Mouse (Mus musculus) bone marrow macrophage, adult 2 months (primary cell): ENCODE measurements at regions not wholly inside any gene's neighbourhood (a gene's known extent, or its start where the extent isn't known, plus 50 kb on each side); places are given as distances from the start of the nearest gene placed in this dataset.

Experiments
- H3K27ac ChIP-seq: 2 replicates; pipeline ENCODE4 v1.5.1; 2012; ENCODE audit warnings: low read depth, low read length; ENCODE audit not compliant: insufficient read depth
- H3K4me1 ChIP-seq: 2 replicates; pipeline ENCODE4 v1.6.1; 2012; ENCODE audit warnings: low read length; ENCODE audit not compliant: control insufficient read depth, insufficient read depth
- H3K4me3 ChIP-seq: 2 replicates; pipeline ENCODE4 v1.5.1; 2012; ENCODE audit warnings: mild to moderate bottlenecking, low read length, moderate library complexity; ENCODE audit not compliant: insufficient read depth
- CTCF ChIP-seq: IDR thresholded peaks from 2 replicates; pipeline ENCODE4 v1.5.1; 2012; ENCODE audit warnings: low read depth, mild to moderate bottlenecking, low read length, moderate library complexity
- POLR2A ChIP-seq: IDR thresholded peaks from 2 replicates; pipeline ENCODE4 v1.6.1; 2012; ENCODE audit warnings: mild to moderate bottlenecking, low read depth, low read length, borderline replicate concordance

DNA sequence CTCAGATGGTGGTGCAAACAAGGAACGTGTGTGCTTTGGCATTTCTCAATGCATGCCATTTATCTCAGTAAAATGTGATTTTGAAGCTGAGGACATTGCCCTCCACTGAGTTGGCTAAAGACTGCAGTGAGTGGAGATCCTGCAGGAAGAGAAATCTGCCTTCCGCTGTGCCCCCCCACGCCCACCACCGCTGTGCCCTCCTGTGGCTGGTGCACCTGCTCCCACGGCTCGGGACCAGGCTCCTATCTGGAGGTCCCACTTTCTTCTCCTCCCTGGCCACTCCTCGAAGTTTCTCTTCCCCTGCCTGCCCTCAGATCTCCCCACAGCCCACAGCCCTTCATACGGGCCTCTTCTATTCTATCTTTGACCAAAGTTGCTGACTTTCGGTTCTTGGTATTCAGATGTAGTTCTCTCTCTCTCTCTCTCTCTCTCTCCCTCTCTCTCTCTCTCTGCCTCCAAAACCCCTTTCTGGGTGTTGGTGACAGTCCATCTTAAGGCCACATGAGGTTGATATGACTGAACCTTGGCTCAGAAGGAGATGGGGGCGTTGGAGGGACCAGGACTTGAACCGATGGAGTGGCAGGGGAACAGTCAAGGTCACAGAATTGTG lies 139.2 kb downstream of the Cdc5l start:
- Histone ChIP-seq H3K4me1 (no peaks in the 10 kb centered on the region), H3K4me3 (no peak overlapping the region), H3K27ac (no peak overlapping the region)
- TF ChIP-seq CTCF = no peak
- TF ChIP-seq POLR2A = no peak

DNA sequence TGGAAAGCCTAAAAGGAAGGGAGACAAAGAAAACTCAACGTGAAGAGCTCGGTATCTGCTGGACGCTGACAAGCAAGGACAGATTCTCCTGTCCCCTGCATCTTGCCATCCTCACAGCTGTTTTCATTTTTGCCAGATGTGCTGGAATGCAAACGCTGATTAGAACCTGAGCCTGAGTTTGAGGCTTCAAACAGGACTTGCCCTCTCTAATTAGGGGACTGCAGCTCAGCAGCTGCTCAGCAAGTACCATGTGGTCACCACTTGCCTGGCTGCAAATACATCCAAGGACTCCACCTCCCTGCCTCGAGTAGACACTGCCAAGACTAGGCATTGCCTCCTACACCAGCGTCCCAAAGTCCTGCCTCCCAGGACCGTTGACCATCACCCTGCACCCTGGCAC lies 140.7 kb downstream of the Cdc5l start:
- Histone ChIP-seq H3K27ac (no peak overlapping the region), H3K4me1 (no peaks in the 10 kb centered on the region), H3K4me3 (no peak overlapping the region)
- TF ChIP-seq POLR2A = no peak
- TF ChIP-seq CTCF = no peak

- no peak overlapping the region for H3K27ac ChIP-seq
- TF ChIP-seq POLR2A = no peak
- no peak for TF ChIP-seq CTCF
- H3K4me1 ChIP-seq = no peaks in the 10 kb centered on the region
- H3K4me3 ChIP-seq = no peak overlapping the region
Observed at GRCm38 (mm10) chr17:45291052-45291451, 142.5 kb downstream of the Cdc5l start.

- H3K27ac ChIP-seq = no peak overlapping the region
- H3K4me3 ChIP-seq = no peak overlapping the region
- TF ChIP-seq CTCF (no peak), POLR2A (no peak)
Observed at GRCm38 (mm10) chr17:45285621-45286189, 147.8 kb downstream of the Cdc5l start.

DNA sequence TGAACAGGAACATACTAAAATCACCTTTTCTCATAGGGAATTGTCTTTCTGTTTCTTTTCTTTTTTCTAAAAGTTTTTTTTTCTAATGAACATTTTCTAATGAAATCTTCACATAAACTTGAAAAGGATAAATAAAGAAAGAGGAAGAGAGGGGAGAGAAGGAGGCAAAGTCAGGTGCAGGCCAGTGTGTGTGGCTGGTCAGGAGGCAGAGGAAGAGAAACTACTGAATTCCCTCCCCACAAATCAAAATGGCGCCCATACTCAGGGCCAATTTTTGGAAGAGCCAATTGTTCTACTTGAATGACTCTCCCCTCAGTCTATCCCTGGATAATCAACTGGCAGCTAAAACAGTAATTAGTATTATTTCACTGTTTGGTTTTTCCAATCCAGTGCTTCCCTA lies 152.0 kb downstream of the Cdc5l start:
- no peak overlapping the region for H3K27ac ChIP-seq
- H3K4me1 ChIP-seq = no peaks in the 10 kb centered on the region
- no peak for TF ChIP-seq CTCF
- TF ChIP-seq POLR2A = no peak
- no peak overlapping the region for H3K4me3 ChIP-seq

More at GRCm38 (mm10) chr17:45285621-45286189, 147.8 kb downstream of the Cdc5l start:
- H3K4me1 ChIP-seq = no peaks in the 10 kb centered on the region

DNA sequence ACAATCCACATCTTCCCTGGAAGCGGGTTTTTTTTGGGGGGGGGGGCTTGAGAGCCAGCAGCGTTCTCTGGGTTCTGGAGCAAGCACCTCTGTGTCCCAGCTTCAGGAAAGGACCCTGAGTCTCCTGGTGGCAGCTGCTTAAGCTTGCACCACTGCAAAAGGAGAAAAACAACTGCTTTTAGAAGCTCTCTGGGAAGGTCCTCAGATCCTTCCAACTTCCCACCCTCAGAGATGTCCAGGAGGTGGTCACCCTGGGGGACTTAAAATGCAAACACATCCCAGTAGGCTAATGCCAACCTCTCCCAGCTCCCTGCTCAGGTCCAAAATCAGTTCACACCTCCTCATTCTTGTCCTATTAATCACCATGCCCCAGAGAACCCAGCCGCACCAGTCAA lies 153.7 kb downstream of the Cdc5l start:
- no peaks in the 10 kb centered on the region for H3K4me1 ChIP-seq
- no peak overlapping the region for H3K4me3 ChIP-seq
- no peak overlapping the region for H3K27ac ChIP-seq
- TF ChIP-seq POLR2A (no peak), CTCF (no peak)

DNA sequence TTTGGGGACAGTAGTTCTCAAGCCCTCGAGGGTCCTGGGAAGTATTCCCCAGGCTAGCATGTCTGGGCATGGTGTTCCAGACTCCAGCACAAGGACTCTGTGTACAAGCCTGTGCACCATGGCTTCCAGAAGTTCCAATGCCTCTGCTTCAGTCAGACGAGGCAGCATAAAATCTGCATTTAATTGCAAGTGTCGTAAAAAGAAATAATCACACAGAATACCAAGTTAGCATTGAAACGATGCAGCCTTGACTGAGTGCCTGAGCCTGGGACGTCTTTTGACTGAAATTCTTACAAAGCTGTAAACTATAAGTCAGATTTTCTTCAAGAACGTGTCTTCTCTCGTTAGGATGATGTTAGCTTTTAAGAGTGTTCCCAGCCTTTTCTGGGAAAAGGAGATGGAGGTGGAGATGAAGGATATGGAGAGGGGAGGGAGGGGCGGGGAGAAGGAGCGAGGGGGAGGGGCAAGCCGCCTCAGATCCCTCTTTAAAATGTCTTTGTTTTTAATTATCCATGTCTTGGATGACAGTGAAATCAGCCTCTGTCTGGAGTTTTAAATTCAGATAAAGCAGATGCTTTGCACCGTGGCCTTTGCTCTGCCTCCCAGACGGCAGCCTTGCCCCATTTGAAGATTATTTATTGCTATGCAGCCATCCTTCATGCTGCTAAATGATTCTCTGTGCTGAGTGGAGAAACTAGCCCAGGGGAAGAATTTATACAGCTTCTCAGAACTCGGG lies 154.3 kb downstream of the Cdc5l start:
- no peaks in the 10 kb centered on the region for H3K4me1 ChIP-seq
- TF ChIP-seq POLR2A (no peak), CTCF (no peak)

GRCm38 (mm10) chr17:45277516-45277915 lies 156.0 kb downstream of the Cdc5l start:
- H3K4me1 ChIP-seq = no peaks in the 10 kb centered on the region
- TF ChIP-seq CTCF (no peak), POLR2A (no peak)
- no peak overlapping the region for H3K4me3 ChIP-seq
- no peak overlapping the region for H3K27ac ChIP-seq

More for the DNA sequence above, 154.3 kb downstream of the Cdc5l start:
- no peak overlapping the region for H3K27ac ChIP-seq
- no peak overlapping the region for H3K4me3 ChIP-seq

- H3K4me1 ChIP-seq = no peaks in the 10 kb centered on the region
- H3K27ac ChIP-seq = no peak overlapping the region
- no peak overlapping the region for H3K4me3 ChIP-seq
- TF ChIP-seq POLR2A = no peak
Observed at GRCm38 (mm10) chr17:45276686-45277405, 156.7 kb downstream of the Cdc5l start.

DNA sequence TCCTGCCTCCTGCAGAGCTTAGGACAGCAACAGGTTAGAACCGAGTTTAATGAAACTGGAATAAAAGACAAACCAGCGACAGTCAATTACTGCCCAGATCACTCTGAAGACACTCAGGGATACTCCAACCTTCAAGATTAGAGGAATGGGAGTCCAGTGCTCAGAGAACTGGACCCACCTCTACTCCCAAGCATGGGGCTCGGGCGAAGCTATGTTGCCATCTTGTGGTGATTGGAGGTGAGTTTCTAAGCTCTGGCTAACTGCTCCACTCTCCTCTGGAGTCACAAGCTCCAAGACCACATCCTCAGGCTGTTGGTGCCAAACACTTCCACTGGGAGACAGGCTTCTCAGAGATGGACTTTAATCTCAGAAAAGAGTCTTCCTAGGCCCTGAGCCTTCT lies 158.6 kb downstream of the Cdc5l start:
- Histone ChIP-seq H3K4me3 (no peak overlapping the region), H3K4me1 (no peaks in the 10 kb centered on the region), H3K27ac (no peak overlapping the region)
- TF ChIP-seq CTCF (no peak), POLR2A (no peak)
